Mouse (Mus musculus) retina, postnatal 1 day (tissue): Measurements from ENCODE around the gene Gm20807.
"Not testable (repeated sequence)": the region's sequence is repeated elsewhere in the genome, so short reads cannot be mapped to it uniquely, and the experiment has no call there.

Source experiments
- DNase-seq: peaks from one replicate; pipeline ENCODE4 v3.0.0-alpha.2; 2012

Gene Gm20807

GRCm38 (mm10) chrY:13042591-13042990 is at the start of gene Gm20807:
TSS of gene Gm20807 (plus strand) at chrY:13042891.
- not testable (repeated sequence) for DNase-seq
